Mouse (Mus musculus) embryo, embryonic 10.5 days (tissue): Measurements from ENCODE around the gene Slc24a1.
"Not testable (repeated sequence)": the region's sequence is repeated elsewhere in the genome, so short reads cannot be mapped to it uniquely, and the experiment has no call there.

ENCODE experiments used
- DNase-seq: peaks from one replicate; pipeline ENCODE4 v3.0.0-alpha.2; 2015; ENCODE audit warnings: low spot score

Slc24a1 gene

DNA sequence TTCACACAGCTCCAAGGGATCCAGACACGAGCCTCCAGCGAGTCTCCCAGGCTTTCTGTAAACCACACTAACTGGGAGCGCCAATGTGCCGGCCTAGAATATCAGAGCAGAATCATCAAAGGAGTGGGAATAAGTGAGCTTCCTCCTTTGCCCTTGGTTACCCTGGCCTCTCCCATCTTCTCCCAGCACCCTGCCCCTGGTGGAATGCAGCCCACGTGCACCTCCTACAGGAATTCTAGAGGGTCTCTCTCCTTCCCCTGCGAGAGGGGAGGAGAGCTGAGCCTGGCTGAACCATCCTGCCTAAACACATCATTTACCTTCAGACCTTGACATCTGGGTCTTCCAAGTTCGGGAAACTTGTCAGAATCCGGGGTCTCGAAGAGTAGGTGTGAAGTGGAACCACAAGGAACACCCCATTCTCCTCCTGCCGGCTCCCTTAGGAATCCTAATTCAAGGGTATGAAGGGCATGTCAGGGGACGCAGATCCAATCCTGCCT lies at the start of gene Slc24a1:
Gene Slc24a1 (minus strand): TSS at position 447 of the 497 bp plus-strand sequence.
- DNase-seq = no peak

DNA sequence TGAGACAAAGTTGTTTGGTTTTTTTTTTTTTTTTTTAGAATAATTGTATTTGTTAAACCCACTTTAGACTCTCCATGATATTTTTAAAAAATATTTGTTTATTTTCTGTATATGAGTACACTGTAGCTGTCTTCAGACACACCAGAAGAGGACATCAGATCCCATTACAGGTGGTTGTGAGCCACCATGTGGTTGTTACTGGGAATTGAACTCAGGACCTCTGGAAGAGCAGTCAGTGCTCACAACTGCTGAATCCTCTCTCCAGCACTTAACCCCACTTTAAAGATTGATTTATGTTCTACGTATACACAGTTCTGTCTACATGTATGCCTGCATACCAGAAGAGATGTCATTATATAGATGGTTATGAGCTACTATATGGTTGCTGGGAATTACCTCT lies 44.1 kb upstream of the Slc24a1 start:
- DNase-seq = not testable (repeated sequence)

DNA sequence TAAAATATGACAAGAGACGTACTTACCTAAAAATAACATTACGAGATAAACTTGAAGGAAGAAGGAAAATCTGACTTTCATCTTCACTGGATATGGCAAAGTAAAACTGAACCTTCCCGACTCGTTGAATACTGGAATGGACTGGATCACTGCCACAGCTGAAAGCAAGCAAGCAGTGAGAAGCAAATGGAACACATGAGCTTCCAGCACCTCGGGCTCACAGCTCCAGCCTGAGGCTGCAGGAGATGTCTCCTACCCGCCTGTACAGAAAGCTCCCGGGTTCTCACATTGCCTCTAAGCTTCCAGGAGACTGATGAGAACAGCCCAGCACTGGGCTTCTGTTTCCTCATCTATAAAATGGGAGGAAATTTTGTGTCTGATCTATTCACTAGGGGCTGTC lies 38.9 kb upstream of the Slc24a1 start:
- DNase-seq = no peak

DNA sequence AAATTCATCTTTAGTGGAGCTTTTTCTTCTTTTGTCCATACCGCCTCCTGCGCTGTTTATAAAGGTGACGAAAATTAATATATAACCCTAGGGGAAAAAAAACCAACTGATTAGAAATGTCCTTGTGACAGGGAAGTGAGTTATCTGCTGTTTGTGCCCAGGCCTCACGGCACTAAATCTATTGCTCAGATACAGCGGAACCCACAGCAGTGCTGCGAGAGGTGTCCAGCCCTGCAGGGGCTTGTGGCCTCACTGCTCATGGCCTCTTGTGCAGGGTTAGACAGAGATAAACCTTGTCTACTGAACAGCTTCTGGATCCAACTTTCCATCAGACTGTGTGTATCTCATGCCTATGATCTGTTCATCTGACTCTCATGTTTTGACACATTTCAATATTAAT lies 37.0 kb upstream of the Slc24a1 start:
- DNase-seq = no peak

DNA sequence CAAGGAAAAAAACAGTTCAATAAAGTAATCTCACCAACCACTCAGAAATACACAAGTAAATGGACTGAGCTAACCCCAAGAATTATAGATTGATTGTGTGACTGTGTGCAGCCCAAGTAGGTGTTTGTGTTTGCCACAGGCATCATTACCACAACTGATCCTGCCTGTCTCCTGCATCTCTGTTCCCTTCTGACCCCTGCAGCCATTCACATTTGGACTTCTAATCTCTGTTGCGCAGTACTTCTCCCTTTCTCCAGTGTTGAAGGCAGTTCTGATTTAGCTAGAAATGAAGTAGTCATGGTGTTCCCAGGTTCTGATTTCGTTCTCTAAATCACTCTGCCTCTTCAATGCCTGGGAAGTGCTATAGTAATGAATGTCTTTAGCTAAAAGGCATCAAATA lies 36.2 kb upstream of the Slc24a1 start:
- no peak for DNase-seq

DNA sequence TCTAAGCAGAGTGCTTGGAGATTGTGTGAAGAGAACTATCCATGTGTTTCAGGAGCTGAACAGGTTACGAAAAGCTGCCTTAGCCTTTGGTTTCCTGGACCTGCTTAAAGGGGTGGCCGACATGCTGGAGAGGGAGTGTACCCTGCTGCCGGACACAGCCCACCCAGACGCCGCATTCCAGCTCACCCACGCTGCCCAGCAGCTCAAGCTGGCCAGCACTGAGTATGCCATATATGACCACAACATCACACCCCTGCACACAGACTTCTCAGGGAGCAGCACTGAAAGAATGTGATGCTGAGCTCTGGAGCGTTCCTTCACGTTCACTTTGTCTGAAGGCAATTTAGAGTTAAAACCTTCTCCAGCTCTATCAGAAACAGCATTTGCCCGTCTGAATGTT lies 34.4 kb upstream of the Slc24a1 start:
- no peak for DNase-seq

DNA sequence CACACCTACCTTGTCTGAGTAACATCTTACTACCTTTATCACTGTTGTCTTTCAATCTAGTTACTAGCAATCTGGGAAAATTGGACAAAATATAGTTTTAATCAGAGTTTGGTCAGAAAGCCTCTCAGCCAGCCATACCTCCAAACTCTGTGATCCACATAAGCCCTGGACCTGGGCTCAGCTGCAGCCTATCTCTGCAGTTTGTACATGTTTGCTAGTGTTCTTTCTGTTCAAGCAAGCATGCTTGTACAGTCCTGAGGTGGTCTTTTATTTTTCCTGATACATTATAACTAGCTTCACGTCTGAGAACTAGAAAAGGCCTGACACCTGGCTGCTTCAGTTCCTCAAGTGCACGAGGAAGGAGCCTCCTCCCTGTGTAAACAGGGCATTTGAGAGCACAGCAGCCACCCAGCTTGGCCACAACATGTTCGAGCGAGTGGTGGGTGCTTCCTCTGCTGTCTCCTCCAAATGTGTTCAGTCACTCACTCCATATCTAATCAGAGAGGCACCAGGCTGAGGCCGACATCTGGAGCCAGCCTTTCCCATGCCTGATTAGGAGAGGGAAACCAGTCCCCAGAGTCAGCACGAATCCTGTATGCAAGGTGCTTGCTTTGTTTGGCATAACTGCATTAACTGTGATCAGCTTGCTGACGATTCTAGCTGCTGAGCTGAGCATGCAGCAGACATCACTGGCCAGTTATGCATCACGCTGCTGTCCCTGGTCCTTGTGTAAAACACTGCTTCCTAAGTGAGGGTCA lies 33.8 kb upstream of the Slc24a1 start:
- no peak for DNase-seq

DNA sequence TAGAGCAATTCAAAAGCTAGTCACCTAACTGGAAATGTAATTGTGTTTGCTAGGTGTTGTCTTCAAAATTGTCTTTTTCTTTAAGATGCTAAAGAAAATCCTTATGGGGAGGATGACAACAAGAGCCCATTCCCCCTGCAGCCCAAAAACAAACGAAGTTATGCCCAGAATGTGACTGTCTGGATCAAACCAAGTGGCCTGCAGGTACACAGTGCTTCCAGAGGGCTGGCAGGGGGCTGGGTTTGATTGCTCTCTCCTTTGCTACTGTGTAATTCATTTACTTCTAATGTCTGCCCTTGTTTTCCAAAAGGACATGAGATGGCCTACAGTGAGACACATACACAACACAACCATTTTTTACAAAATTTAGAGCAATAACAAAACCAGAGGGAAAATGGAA lies 30.5 kb upstream of the Slc24a1 start:
- DNase-seq = no peak

DNA sequence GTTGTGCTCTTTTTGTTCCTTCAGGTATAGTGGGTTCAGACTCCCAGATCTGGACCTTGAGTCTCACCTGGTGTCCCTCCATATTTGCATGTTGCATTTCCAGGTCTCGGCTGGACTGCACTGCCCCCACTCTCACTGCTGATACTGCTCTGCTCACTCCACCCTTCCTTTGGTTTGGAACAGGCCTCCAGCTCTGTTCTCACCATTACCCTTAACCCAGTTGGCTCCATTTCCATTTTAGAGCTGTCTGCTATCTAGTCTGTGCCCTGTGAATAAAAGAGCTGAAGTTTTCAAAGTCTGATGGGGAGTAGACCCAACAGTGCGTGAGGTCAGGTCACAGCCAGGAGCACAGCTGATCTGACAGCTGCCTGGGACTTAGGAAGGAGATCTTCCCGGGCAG lies 29.1 kb upstream of the Slc24a1 start:
- DNase-seq = no peak

DNA sequence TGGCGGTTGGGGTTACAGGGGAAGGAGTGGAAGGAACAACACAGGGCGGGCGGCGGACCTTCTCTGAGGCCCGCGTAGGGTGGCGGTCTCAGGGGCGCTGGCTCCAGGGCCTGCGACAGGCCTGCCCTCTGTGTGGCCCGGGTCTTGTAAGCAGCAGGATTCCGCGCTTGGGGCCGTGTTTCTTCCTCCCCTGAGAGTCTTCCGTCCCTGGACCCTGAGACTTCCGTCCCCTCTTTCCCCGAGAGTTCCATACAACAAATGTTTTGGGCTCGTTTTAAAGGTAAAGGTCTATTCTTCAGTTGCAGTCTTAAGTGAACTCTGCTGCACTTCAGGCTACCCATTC lies 9.5 kb upstream of the Slc24a1 start:
- no peak for DNase-seq

DNA sequence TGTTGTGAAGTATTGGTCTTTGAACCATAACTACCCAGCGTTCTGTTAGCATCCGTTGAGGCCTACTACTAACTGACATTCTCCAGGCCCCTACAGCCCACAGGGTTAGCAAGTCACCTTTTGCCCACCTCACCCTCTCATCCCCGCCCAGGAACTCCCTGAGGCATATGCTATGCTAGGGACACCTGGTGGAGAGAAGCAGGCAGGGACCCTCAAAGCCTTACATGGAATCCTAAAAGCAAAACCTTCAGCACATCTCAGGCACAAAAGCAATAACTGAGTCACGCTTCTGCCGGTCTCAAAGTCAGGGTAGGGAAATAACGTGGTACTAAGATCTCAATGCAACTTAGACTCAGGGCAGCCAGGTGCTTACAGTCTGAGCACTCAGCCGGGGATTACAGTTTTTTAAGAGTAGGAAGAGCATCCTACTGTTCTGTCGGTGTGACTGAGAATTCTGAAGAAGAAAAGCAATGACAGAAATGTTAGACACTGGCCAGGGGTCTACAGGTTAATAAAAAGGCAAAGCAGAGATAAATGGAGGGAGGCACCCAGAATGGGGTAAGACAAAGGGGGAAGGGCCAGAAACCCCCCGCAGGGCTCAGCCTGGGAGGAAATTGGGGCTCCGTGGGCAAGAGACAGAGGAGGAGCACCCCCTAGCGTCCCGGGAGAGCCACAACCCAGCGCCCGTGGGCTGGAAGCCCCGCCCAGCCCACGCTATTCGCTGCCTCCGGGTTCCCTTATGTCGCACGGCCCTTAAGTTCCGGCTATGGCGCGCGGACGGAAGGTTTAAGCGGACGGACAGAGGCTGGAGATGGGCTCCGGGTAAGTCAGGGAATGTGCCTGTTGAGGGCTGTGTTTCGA lies 8.9 kb upstream of the Slc24a1 start, which contains the start of gene Ints14:
Gene Ints14 (plus strand): TSS at position 789 of the 861 bp plus-strand sequence.
- peak; percentile 98 for DNase-seq

DNA sequence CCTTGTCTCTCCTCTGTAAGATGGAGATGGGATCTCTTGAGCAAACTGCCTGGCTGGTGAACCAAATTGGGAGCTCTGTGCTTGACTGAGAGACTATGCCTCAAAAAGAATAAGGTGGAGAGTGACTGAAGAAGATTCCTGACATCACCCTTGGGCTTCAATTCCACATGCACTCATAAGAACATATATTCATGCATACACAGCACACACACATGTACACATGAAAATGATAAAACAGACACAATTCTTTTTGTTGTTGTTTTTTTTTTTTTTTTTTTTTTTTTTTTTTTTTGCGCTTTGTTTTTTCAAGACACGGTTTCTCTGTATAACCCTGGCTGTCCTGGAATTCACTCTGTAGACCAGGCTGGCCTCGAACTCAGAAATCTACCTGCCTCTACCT lies 5.9 kb upstream of the Slc24a1 start:
- no peak for DNase-seq

DNA sequence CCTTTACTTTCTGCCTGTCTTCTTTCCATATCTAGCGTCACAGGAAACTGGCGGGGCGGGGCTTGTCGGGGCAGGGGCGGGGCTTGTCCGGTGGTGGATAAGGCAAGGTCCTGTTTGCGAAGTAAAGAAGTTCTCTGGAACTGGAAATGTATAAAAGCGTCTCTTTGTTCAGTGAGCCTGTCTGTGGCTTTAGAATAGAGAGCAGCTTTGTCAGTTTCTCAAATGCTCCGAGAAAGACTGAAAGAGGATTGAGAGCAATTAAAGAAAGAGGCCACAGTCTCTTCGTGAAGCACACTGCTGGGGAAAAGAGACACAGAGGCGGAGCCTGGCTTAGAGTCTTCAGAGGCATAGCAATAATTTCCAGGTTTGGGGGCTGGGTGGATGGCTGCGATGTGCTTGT lies 4.9 kb upstream of the Slc24a1 start:
- peak; percentile 23 for DNase-seq

DNA sequence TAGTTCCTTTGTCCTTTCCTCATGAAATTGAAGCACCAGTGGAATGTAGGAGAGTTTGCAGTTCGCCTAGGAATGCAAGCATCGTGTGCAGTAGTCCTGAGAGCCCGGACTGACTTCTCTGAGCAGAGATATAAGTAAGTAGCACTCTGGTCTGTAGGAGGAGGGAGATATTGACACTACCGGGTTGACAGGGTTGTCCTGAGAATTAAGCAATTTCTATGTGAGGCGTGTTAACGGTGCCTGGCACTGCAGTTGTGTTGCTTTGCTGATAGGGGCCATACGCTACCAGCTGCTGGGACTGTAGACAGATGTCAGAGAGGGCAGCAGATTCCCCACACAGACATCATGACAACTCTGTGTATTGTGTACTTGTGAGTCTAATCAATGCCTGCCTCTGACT lies 1.8 kb upstream of the Slc24a1 start:
- no peak for DNase-seq

DNA sequence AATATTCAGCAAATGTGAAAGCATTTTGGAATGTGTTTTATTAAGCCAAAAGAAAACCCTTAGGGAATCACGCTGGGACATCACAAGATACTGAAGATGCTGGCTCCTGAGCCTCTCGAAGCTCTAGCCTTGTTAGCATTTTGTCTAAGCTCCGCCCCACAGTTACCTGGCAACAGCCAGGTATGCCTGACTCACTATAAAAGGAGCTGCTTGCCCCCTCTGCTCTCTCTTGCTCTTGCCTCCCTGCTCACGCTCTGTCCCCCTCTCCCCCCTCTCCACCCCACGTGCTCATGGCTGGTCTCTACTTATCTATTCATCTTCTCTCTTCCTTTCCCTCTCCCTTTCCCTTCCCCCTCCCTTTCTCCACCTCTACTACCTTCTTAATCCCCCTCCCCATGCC lies 648 bp upstream of the Slc24a1 start:
- DNase-seq = no peak

DNA sequence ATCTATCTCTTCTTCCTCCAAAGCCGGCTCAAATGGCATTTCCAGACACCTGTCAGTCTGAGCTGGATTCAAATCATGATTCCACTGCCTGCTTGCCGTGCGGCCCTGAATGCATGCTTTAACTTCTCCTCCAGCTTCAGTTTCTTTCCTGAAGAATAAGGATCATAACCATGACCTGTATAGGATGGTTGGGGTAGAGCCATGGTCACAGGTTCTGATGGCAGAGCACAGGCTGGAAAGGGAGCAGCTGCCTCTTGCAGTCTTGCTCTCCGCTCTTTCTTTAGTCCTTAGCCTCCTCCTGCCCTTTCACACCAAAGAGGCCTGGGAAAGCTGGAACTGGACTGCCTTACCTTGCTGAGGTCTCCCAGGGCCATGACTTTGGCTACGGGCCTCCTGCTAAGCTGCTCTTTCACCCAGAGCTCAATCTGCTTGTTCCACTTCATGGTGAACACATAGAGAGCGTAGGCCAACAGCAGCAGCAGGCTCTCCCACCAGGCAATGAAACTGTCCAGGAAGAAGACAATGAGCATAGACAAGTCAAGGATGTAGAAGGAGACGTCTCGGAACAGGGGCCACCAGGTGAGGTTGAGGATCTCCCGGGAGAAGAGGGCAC lies 3.8 kb downstream of the Slc24a1 start:
- DNase-seq = no peak

DNA sequence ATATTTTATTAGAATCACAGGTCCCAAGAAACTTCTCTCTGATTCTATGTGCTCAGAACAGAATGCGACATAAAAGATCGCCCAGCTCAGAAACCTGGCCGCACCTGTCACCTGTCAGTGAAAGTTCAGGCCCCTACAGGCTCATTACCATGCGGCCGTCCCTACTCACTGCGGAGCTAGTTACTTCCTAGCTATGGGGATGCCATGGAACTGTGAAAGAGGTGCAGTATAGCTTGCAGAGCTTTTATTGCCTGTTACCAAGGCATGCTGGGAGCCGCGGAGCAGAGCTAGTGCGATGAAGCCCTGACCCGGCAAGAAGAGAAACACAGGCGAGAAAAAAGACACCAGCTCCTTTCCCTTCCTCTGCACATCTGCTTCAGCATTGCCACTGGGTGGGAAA lies 7.4 kb downstream of the Slc24a1 start:
- DNase-seq = no peak

DNA sequence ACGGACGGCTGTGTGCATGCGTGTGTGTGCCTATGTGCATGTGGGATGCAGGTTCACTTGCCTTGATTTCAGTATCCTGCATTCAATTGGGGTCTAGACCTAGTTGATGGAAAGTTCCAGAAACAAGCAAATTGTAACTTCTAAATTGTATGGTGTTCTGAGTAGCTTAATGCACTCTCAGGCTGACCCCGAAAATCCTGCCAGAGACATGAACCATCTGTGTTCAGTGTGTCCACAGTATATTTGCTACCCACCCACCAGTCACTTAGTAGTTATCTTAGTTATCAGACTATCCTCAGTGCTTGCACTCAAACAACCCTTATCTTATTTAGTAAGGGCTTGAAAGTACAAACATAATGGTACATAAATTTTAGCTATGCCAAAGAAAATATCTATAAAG lies 9.8 kb downstream of the Slc24a1 start:
- no peak for DNase-seq

DNA sequence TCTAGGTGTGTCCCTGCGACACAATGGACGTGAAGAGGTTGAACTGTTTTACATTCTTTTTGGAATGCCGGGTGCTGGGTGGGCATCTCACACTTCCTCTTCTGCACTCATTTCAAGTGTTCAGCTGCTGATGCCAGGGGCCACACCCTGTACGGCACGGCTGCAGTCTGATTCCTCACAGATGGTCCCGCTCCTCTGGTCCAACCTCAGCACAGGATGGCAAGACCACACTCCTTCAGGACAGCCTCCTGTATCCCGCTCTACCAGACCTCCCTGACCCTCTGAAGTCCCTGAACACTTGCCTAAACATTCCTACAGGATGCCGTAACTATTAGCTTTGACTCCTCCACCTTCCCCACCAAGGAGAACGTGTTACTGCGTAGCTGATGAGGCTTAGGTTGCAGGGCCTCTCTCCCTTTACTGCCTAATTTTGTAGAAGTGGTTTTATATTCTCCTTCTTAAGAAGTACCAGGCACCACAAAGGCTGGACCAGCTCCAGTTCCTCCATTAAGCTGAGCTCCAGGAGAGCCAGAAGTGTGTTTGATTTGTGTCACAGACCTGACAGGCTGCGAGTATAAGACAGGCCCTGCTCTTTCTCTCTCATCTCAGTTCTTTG lies 10.6 kb downstream of the Slc24a1 start:
- DNase-seq = no peak

DNA sequence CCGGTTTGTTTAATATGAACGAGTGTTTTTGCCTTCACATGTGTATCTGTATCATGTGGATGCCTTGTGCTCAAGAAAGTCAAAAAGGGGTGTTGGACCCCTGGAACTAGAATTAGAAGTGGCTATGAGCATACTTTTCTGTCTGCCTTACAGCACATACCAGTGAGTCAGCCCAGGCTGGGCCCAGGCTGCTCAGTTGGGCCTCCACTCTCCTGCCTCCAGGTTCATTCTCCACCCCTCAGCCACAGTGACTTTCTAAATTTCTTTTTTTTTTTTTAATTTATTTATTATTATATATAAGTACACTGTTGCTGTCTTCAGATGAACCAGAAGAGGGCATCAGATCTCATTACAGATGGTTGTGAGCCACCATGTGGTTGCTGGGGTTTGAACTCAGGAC lies 11.6 kb downstream of the Slc24a1 start:
- no peak for DNase-seq

DNA sequence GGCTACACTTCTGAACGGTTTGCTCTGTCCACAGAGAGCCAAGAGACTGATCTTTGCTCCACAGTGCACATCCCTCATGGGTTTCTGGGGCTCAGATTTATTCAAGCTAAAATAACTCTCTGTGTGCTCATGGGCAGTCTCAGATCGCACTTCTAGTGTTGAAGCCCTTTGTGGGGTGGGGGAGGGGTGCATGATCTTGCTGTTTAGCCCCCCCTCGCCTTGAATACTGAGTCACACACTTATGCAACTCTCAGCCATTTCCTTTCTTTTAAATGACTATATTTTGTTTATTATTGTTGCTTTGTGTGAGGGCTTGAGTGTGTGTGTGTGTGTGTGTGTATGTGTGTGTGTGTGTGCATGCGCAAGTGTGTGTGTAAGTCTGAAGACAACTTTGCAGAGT lies 12.1 kb downstream of the Slc24a1 start:
- no peak for DNase-seq

DNA sequence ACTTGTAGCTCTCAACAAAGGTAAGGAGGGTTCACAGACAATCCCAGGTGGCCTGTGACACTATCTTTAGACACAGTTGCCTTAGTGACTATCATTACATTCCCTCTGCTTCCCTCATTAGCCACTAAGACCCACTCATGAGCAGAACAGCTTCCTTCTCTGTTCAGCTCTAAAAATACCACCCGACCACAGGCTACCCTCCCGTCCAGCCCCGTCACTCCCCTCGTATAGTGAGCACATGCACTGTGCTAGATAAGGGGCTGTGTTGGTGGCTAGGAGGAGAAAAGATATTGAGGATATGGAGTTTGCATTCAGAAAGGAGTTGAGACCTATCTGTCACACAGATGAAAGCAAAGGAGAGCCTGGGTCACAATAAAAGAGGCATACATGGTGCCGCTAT lies 12.9 kb downstream of the Slc24a1 start:
- no peak for DNase-seq
